Mouse (Mus musculus) forebrain, embryonic 13.5 days (tissue): ENCODE data around the gene Dlg2. TPM values are rescaled to one million over a fixed set of nuclear protein-coding genes. Genes with fewer than 3 reads are reported as not detected.

ENCODE experiments used
- ATAC-seq: fragments of 200-750 bp; cut with Nextera tagmentation; 2 replicates; pipeline ENCODE4 v1.8.0; 2017
- H3K27ac ChIP-seq: fragments of 300-500 bp; sonication (generic); 2 replicates; pipeline ENCODE4 v1.5.1; 2015; ENCODE audit warnings: inconsistent platforms, mild to moderate bottlenecking, moderate library complexity
- H3K27me3 ChIP-seq: fragments of 300-500 bp; sonication (generic); 2 replicates; pipeline ENCODE4 v1.6.1; 2015; ENCODE audit warnings: mild to moderate bottlenecking, inconsistent platforms
- H3K36me3 ChIP-seq: fragments of 300-500 bp; sonication (generic); 2 replicates; pipeline ENCODE4 v1.6.1; 2015; ENCODE audit warnings: mild to moderate bottlenecking, inconsistent platforms; ENCODE audit not compliant: poor library complexity, severe bottlenecking
- H3K4me1 ChIP-seq: fragments of 300-500 bp; sonication (generic); 2 replicates; pipeline ENCODE4 v1.6.1; 2015; ENCODE audit warnings: inconsistent platforms
- H3K4me2 ChIP-seq: fragments of 300-500 bp; sonication (generic); 2 replicates; pipeline ENCODE4 v1.6.1; 2015; ENCODE audit warnings: inconsistent platforms, mild to moderate bottlenecking, moderate library complexity
- H3K4me3 ChIP-seq: fragments of 300-500 bp; sonication (generic); 2 replicates; pipeline ENCODE4 v1.5.1; 2015; ENCODE audit warnings: mild to moderate bottlenecking, inconsistent platforms
- H3K9ac ChIP-seq: fragments of 300-500 bp; sonication (generic); 2 replicates; pipeline ENCODE4 v1.6.1; 2015; ENCODE audit warnings: mild to moderate bottlenecking, inconsistent platforms
- H3K9me3 ChIP-seq: fragments of 300-500 bp; sonication (generic); replicated peaks from 2 replicates; pipeline ENCODE4 v1.6.1; 2016; ENCODE audit warnings: inconsistent platforms
- WGBS: fragments of 180-500 bp; shearing (Covaris S2); methylation state at CpG from one replicate; pipeline ENCODE4 v1.1.7; 2015; 5-methylcytosine and 5-hydroxymethylcytosine counted together
- polyA plus RNA-seq: library from polyadenylated mRNA; unstranded; fragments of >200 nt; fragmentation: Nextera tagmentation; extraction: Ambion mirVana; gene quantifications from 2 replicates; pipeline ENCODE4 v1.2.1, GENCODE M21; 2015

Gene Dlg2
- polyA plus RNA-seq, 1 experiment from 2014 or later, result 10.1 TPM

DNA sequence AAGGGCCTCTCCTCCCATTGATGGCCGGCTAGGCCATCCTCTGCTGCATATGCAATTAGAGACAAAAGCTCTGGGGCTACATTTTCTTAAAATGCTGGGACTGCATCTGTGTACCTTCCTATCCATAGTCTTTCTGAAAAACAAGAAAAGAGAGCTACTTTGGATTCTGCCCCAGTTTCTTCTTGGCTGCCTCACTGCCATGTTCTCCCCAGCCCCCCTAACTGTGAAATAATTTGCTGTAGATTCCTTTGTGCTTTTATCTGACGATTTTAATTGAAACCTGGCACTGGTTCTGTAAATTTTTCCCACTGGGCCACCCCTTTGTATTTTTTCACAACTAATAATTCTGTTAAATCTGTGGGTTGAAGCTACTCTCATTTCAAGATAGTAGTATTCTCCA, 1646.8 kb downstream of the Dlg2 start:
- no peaks in the 10 kb centered on the region for H3K9me3 ChIP-seq
- H3K27me3 ChIP-seq, result no peaks in the 10 kb centered on the region
- no peak overlapping the region for H3K4me3 ChIP-seq
- H3K36me3 ChIP-seq, result no peaks in the 10 kb centered on the region
- 24% methylated on average over 2 of the region's 2 CpGs for WGBS
- peak; percentile 65; the same call in 1 of the 2 replicates for ATAC-seq
- H3K4me1 ChIP-seq, result peaks cover 13% of the 10 kb centered on the region; the same call in 1 of the 2 replicates
- peak overlapping the region; percentile 54; the same call in 1 of the 2 replicates for H3K27ac ChIP-seq
- no peak overlapping the region for H3K9ac ChIP-seq
- no peak overlapping the region for H3K4me2 ChIP-seq

DNA sequence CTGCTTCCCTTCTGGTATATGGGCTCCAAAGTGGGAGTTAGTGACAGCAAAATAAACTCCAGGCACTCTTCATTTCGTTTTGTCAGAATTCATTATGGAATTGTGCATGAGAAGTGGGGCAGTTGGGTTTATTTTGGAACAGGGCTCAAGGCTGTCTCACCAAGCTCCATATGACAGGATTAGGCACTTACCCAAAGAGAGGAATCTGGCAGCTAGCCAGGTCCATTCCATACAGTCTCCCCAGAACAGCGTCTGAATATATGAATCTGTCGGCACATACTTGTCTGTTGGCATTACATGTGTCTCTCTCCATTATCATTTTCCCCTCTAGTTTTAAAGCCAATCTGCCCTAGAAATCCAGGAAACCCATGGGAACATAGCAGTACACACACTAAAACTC, 1649.4 kb downstream of the Dlg2 start:
- Histone ChIP-seq H3K9me3 (no peaks in the 10 kb centered on the region), H3K4me3 (no peak overlapping the region), H3K9ac (no peak overlapping the region), H3K27ac (peak overlapping the region; percentile 44; the same call in 1 of the 2 replicates), H3K27me3 (no peaks in the 10 kb centered on the region), H3K4me1 (peaks cover 13% of the 10 kb centered on the region; the same call in 1 of the 2 replicates), H3K36me3 (no peaks in the 10 kb centered on the region), H3K4me2 (no peak overlapping the region)
- 50% methylated on average over 3 of the region's 3 CpGs for WGBS
- peak; percentile 86 for ATAC-seq

DNA sequence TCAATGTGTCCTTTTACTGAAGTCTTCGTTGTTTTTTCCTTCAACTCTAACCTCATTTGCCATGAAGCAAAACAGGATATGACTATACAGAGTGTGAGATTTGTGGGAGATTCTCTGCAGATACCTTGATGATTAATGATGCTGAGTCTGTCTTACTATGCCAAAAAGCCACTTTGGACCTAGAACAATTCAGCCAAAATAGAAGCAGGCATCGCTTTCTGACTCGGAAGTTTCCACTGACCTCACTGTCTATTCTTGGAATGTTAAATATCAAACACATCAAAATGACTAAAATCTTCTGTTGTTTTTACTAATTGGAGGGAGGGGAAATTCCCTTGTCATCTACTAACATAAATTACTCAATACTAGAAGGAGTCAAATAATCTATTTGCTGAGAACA, 1657.8 kb downstream of the Dlg2 start:
- Histone ChIP-seq H3K4me1 (no peaks in the 10 kb centered on the region), H3K4me3 (no peak overlapping the region), H3K4me2 (no peak overlapping the region), H3K27me3 (no peaks in the 10 kb centered on the region), H3K9me3 (no peaks in the 10 kb centered on the region), H3K27ac (no peak overlapping the region), H3K9ac (no peak overlapping the region), H3K36me3 (no peaks in the 10 kb centered on the region)
- no peak for ATAC-seq
- WGBS, result 97% methylated on average over 3 of the region's 3 CpGs

DNA sequence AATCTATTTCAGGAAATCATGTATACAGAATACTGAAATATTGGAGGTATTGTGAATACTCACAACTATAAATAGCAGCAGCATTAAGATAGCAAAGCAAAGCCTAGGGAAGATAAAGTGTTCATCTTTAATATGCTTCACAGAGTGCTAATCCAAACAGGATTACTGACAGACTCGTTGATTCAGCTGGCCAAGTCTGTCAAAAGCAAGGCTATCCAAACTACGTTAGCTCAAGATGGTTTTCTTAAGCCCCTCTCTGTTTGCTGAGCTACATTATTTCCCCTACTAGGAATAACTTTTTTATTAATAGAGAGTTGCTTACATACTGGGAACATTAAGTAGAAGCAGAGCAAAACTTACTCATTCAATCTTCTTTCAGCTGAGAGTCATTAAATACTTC, 1659.2 kb downstream of the Dlg2 start:
- no peaks in the 10 kb centered on the region for H3K9me3 ChIP-seq
- H3K4me1 ChIP-seq, result no peaks in the 10 kb centered on the region
- 51% methylated on average over 2 of the region's 2 CpGs for WGBS
- H3K27me3 ChIP-seq, result no peaks in the 10 kb centered on the region
- ATAC-seq, result no peak
- no peak overlapping the region for H3K4me2 ChIP-seq
- H3K27ac ChIP-seq, result no peak overlapping the region
- H3K36me3 ChIP-seq, result no peaks in the 10 kb centered on the region
- no peak overlapping the region for H3K4me3 ChIP-seq
- no peak overlapping the region for H3K9ac ChIP-seq

DNA sequence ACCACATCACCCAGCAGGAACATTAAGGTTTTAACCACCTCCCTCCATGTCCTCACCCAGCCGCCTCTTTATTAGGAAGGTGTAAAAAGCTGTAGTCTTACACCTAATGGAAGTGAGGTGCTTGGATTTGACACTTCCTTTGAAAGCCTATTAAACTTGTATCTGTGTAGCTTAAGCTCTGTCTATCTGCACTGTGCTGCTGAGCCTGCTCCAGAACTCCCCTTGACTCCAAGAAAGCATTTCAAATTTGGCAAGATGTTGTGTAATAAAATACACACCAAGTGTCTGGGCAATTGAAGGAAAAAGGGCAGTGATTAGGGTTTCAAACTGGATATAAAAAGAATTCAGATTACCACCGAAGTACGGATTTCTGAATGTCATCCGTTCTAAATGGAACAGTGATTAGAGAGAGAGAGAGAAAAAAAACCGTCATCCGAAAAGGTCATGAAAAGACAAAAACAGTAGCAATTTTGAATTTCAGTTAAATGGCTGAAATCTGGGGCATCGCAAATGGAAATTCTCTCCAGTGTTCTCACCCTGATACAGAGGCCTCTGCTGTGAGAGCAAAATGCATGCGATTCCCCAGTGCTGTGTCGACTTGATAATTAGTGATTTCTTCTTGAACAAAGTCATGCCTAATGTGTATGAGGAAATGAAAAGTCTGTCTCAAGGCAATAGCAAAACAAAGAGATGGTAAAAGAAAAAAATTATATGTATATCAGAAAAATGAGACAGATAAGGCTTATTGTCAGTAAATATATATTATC, 1663.8 kb downstream of the Dlg2 start:
- Histone ChIP-seq H3K4me1 (no peaks in the 10 kb centered on the region), H3K27ac (no peak overlapping the region), H3K27me3 (no peaks in the 10 kb centered on the region), H3K4me3 (no peak overlapping the region), H3K4me2 (no peak overlapping the region), H3K36me3 (no peaks in the 10 kb centered on the region), H3K9me3 (no peaks in the 10 kb centered on the region), H3K9ac (no peak overlapping the region)
- WGBS, result 69% methylated on average over 9 of the region's 9 CpGs
- 0 out of 2 replicates have a peak, but pooled peaks have one; percentile 30 for ATAC-seq

DNA sequence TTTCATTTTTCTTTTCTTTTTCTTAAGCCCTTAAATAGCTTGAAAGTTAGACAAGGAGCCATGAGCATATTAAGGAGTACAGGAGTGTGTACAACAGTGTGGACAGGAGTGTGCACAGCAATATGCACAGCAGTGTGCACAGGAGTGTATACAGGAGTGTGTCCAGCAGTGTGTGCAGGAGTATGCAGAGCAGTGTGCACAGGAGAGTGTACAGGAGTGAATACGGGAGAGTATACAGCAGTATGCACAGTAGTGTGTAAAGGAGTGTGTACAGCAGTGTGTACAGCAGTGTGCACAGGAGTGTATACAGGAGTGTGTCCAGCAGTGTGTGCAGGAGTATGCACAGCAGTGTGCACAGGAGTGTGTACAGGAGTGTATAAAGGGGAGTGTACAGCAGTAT, 1671.0 kb downstream of the Dlg2 start:
- H3K27me3 ChIP-seq, result no peaks in the 10 kb centered on the region
- H3K4me1 ChIP-seq, result no peaks in the 10 kb centered on the region
- peak; percentile 19; the same call in 1 of the 2 replicates for ATAC-seq
- no peaks in the 10 kb centered on the region for H3K9me3 ChIP-seq
- no peak overlapping the region for H3K4me2 ChIP-seq
- WGBS, result 88% methylated on average over 1 of the region's 1 CpGs
- H3K9ac ChIP-seq, result no peak overlapping the region
- H3K4me3 ChIP-seq, result no peak overlapping the region
- no peaks in the 10 kb centered on the region for H3K36me3 ChIP-seq
- no peak overlapping the region for H3K27ac ChIP-seq

DNA sequence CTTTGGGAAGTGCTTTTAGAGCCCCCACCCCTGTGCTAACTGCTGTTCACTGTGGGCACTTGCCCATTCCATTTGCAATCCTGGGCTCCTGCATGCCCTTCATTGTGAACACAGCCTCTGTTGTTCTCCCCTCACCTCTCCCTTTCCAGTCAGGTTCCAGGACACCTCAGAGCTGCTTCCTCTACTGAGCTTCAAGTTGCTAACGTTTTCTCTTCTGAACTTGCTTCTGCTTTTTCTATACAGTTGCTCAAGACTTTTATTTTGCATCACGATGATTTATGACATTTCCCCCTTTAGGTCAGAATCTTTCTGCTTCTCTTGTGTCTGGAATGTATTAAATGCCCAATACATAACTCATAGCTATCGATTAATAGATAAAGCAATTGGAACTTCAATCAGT, 1674.3 kb downstream of the Dlg2 start:
- WGBS, result 71% methylated on average over 3 of the region's 3 CpGs
- H3K27ac ChIP-seq, result no peak overlapping the region
- H3K9me3 ChIP-seq, result no peaks in the 10 kb centered on the region
- H3K4me1 ChIP-seq, result no peaks in the 10 kb centered on the region
- H3K36me3 ChIP-seq, result no peaks in the 10 kb centered on the region
- H3K27me3 ChIP-seq, result no peaks in the 10 kb centered on the region
- no peak overlapping the region for H3K4me2 ChIP-seq
- H3K4me3 ChIP-seq, result no peak overlapping the region
- no peak overlapping the region for H3K9ac ChIP-seq
- ATAC-seq, result no peak

DNA sequence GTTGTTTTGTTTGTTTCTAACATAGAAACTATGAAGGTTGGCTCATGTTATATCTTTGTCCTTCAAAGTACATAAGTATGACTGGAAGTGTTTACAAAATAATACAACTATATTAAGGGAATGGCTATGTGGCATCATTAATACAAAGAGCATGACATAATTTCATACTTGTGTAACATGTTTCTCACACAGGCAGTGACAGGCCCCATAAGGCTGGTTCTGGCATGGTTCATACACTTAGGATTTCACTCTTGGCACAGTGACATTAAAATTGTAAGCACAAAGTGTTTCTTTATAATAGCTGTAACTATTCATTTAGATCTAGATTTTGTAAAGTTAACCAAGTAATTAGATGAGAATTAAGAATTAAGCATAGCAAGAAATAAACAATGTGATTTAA, 1678.1 kb downstream of the Dlg2 start:
- Histone ChIP-seq H3K4me2 (no peak overlapping the region), H3K4me3 (no peak overlapping the region), H3K9me3 (no peaks in the 10 kb centered on the region), H3K27ac (no peak overlapping the region), H3K36me3 (no peaks in the 10 kb centered on the region), H3K4me1 (no peaks in the 10 kb centered on the region), H3K27me3 (no peaks in the 10 kb centered on the region), H3K9ac (no peak overlapping the region)
- ATAC-seq, result 0 out of 2 replicates have a peak, but pooled peaks have one; percentile 33

DNA sequence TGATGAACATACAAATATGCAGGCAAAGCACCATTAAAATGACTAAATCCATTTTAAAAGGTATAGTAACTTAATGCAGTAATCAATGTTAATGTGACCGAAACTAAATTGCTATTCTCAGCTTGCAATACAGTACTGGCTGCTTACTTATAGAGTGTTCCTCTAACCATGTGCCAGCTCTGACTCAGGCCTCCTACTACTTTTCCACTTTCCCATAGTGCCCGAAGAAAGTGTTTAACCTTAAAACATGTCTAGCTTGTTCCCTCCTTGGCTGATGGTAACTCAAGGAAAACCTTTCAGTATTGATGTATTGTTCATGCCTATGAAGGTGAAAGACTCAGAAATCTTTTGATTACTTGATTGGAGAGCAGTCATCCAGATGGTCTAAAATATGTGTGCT, 1686.7 kb downstream of the Dlg2 start:
- Histone ChIP-seq H3K9me3 (no peaks in the 10 kb centered on the region), H3K36me3 (no peaks in the 10 kb centered on the region), H3K9ac (no peak overlapping the region), H3K4me1 (no peaks in the 10 kb centered on the region), H3K4me3 (no peak overlapping the region), H3K27me3 (no peaks in the 10 kb centered on the region), H3K27ac (no peak overlapping the region), H3K4me2 (no peak overlapping the region)
- WGBS, result 88% methylated on average over 2 of the region's 2 CpGs
- ATAC-seq, result no peak

DNA sequence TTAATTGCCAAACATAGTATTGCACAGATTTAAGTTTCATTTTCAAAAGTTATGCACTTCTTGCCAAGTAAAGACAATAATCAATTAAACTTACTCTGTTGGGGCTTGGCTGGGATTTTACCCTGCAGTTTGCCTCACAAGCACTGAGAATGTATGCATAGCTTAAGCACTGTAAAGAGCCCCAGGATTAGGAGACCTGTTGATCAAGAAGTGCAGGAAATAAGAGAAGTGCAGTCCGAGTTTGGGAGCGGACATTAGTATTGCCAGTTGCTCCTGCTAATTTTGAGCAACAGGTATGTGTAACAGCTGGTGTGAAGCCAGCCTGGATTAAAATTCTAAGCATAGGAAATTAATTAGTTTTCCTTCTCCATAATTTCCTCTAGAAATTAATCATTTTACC, 1687.8 kb downstream of the Dlg2 start:
- ATAC-seq, result no peak
- WGBS, result 83% methylated on average over 2 of the region's 2 CpGs
- H3K4me1 ChIP-seq, result no peaks in the 10 kb centered on the region
- no peaks in the 10 kb centered on the region for H3K36me3 ChIP-seq
- no peak overlapping the region for H3K27ac ChIP-seq
- no peaks in the 10 kb centered on the region for H3K9me3 ChIP-seq
- no peak overlapping the region for H3K9ac ChIP-seq
- H3K4me3 ChIP-seq, result no peak overlapping the region
- no peaks in the 10 kb centered on the region for H3K27me3 ChIP-seq
- no peak overlapping the region for H3K4me2 ChIP-seq

DNA sequence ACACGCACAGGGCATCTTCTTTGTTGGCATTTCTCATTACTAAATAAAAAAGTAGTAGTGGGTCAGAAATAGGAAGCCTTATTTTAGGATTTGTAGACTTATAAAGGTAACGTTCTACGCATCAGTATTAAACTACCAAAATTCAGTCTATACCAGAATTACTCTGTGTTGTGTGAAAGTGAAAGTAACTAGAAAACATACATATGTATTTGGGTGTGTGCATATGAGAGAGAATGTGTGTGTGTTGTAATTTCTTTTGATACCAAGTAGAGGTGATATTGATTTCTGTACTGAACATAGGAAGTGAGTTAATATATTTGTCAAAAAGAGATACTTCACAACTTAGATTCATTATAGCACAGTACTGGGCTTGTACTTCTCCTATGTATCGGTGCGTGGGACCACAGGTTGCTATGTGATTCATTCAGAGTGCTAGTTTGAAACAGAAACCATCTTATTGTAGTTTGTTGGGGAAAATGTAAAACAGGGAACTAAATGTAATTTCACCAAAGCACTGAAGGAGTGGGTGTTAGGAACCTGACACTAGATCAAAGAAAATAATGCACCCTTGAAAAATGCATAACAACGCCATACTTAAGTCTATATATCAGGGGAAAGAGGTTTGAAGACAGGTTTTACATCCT, 1688.5 kb downstream of the Dlg2 start:
- no peaks in the 10 kb centered on the region for H3K36me3 ChIP-seq
- no peak overlapping the region for H3K27ac ChIP-seq
- ATAC-seq, result no peak
- 90% methylated on average over 6 of the region's 6 CpGs for WGBS
- H3K4me3 ChIP-seq, result no peak overlapping the region
- no peaks in the 10 kb centered on the region for H3K9me3 ChIP-seq
- no peaks in the 10 kb centered on the region for H3K27me3 ChIP-seq
- H3K9ac ChIP-seq, result no peak overlapping the region
- no peak overlapping the region for H3K4me2 ChIP-seq
- no peaks in the 10 kb centered on the region for H3K4me1 ChIP-seq

DNA sequence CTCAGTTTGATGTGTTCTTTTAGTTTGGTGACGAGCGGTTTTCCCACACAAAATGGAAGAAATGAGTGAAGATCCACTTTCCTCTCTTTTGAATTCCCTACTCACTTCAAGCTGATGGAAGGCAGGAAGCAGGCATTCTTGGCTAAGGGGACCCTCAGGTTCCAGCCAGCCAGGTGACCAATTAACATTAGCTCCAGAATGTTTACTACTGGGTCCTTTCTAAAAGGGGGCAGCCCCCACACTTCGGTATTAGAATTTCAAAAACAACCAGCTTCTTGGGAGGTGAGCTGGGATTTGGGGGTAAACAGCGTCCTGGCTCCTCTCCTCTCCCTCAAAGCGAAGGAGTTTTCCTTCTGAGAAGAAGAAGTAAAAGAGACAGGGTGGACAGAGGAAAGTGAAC, 1703.6 kb downstream of the Dlg2 start:
- Histone ChIP-seq H3K4me1 (peaks cover 24% of the 10 kb centered on the region), H3K4me2 (peak overlapping the region; percentile 64), H3K4me3 (peak overlapping the region; percentile 34), H3K27ac (no peak overlapping the region), H3K36me3 (no peaks in the 10 kb centered on the region), H3K9me3 (no peaks in the 10 kb centered on the region), H3K27me3 (peaks cover 19% of the 10 kb centered on the region), H3K9ac (peak overlapping the region; percentile 55; the same call in 1 of the 2 replicates)
- ATAC-seq, result no peak
- WGBS, result 34% methylated on average over 5 of the region's 5 CpGs
